Mouse (Mus musculus) bone marrow, adult 2 months (tissue): ENCODE data around the gene Cdk15.

ENCODE experiments used
- CTCF ChIP-seq: fragments of 200-500 bp; IDR thresholded peaks from 2 replicates; pipeline ENCODE4 v1.5.1; 2011; ENCODE audit warnings: low read length, control low read depth; ENCODE audit not compliant: control insufficient read depth, insufficient read depth
- POLR2A ChIP-seq: fragments of 200-500 bp; IDR thresholded peaks from 2 replicates; pipeline ENCODE4 v1.6.1; 2011; ENCODE audit warnings: low read depth, mild to moderate bottlenecking, control low read depth, low read length, borderline replicate concordance; ENCODE audit not compliant: control insufficient read depth

DNA sequence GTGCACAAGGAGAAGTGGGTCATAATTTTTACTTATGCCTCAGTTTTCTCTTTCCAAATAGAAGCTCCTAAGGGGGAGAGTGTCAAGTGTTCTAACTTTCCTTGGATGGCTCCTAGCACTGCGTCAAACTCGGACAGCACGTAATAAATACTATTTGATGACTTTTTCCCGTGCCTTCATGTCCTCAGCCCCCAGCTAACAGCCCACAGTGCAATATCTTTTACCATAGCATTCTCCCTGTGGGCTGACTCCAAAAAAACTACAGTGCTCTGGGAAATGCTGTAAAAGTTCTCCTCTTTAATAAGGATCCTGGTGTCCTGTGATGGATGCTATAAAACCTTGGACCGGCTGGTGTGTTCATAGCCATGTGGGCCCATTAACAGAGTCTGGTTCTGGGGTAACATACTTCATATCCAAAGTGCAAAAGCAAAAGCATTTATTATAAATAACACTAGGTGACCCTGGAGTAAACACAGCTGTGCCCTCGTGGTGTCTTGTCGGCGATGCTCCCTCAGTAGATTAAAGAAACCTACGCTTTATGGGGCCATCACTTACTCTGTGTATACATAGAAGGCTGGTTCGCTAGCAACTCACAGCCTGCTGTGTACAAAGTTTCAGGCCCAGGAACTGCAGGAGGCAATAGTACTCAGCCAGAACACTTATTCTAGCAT, 112.1 kb downstream of the Cdk15 start:
- TF ChIP-seq POLR2A: no peak
- TF ChIP-seq CTCF: no peak
